Mouse (Mus musculus) stomach, postnatal 0 days (tissue): ENCODE data around the gene Olfr370. TPM values are rescaled to one million over a fixed set of nuclear protein-coding genes. Genes with fewer than 3 reads are reported as not detected.

Experiments used
- ATAC-seq: fragments of 200-750 bp; cut with Nextera tagmentation; 2 replicates; pipeline ENCODE4 v1.8.0; 2017; ENCODE audit not compliant: low FRiP score, low TSS enrichment
- DNase-seq: peaks from one replicate; pipeline ENCODE4 v3.0.0-alpha.2; 2016; ENCODE audit warnings: low spot score
- H3K27ac ChIP-seq: fragments of 300-500 bp; sonication (generic); replicated peaks from 2 replicates; pipeline ENCODE4 v1.5.1; 2014; ENCODE audit warnings: mild to moderate bottlenecking, control low read depth
- H3K27me3 ChIP-seq: fragments of 300-500 bp; sonication (generic); 2 replicates; pipeline ENCODE4 v1.6.1; 2014; ENCODE audit warnings: low read length; ENCODE audit not compliant: control insufficient read depth, insufficient read depth
- H3K36me3 ChIP-seq: fragments of 300-500 bp; sonication (generic); 2 replicates; pipeline ENCODE4 v1.6.1; 2014; ENCODE audit warnings: low read length, mixed read lengths; ENCODE audit not compliant: control insufficient read depth, insufficient read depth
- H3K4me1 ChIP-seq: fragments of 300-500 bp; sonication (generic); replicated peaks from 2 replicates; pipeline ENCODE4 v1.6.1; 2014; ENCODE audit warnings: antibody characterized with exemption; ENCODE audit not compliant: control insufficient read depth, insufficient read depth
- H3K4me2 ChIP-seq: fragments of 300-500 bp; sonication (generic); replicated peaks from 2 replicates; pipeline ENCODE4 v1.6.1; 2014; ENCODE audit warnings: low read depth, mild to moderate bottlenecking, control low read depth, moderate library complexity
- H3K4me3 ChIP-seq: fragments of 300-500 bp; sonication (generic); 2 replicates; pipeline ENCODE4 v1.5.1; 2014; ENCODE audit warnings: low read depth, low read length, control low read depth
- H3K9ac ChIP-seq: fragments of 300-500 bp; sonication (generic); 2 replicates; pipeline ENCODE4 v1.6.1; 2014; ENCODE audit warnings: mild to moderate bottlenecking, low read length, control low read depth, mixed read lengths
- H3K9me3 ChIP-seq: fragments of 300-500 bp; sonication (generic); 2 replicates; pipeline ENCODE4 v1.6.1; 2016; ENCODE audit warnings: low read length; ENCODE audit not compliant: control insufficient read depth
- CTCF ChIP-seq: IDR thresholded peaks from 2 replicates; pipeline ENCODE4 v1.5.1; 2016; ENCODE audit warnings: antibody characterized with exemption, low read depth, mild to moderate bottlenecking, moderate library complexity
- EP300 ChIP-seq: optimal IDR thresholded peaks from 2 replicates; pipeline ENCODE3; 2016; ENCODE audit warnings: antibody characterized with exemption
- WGBS: fragments of 180-500 bp; shearing (Covaris S2); extraction: QIAGEN DNeasy Blood & Tissue Kit; methylation state at CpG from one replicate; pipeline ENCODE4 v1.1.7; 2014; 5-methylcytosine and 5-hydroxymethylcytosine counted together
- polyA plus RNA-seq: library from polyadenylated mRNA; unstranded; fragments of >200 nt; fragmentation: Nextera tagmentation; extraction: Ambion mirVana; gene quantifications from 2 replicates; pipeline ENCODE4 v1.2.1, GENCODE M21; 2015

Olfr370 gene
- polyA plus RNA-seq, 1 experiment from 2014 or later: not detected

GRCm38 (mm10) chr8:83582226-83582625, 46.6 kb downstream of the Olfr370 start:
- Histone ChIP-seq H3K9me3 (no peaks in the 10 kb centered on the region), H3K4me3 (no peak overlapping the region), H3K27ac (no peak overlapping the region), H3K27me3 (no peaks in the 10 kb centered on the region), H3K36me3 (peaks cover 3% of the 10 kb centered on the region; the same call in 1 of the 2 replicates), H3K4me2 (no peak overlapping the region), H3K9ac (no peak overlapping the region), H3K4me1 (peaks cover 4% of the 10 kb centered on the region; the same call in 1 of the 2 replicates)
- WGBS: 78% methylated on average over 8 of the region's 8 CpGs
- DNase-seq: peak; percentile 13
- no peak for ATAC-seq
- TF ChIP-seq CTCF: no peak
- no peak for TF ChIP-seq EP300

- no peak overlapping the region for H3K4me2 ChIP-seq
- H3K4me1 ChIP-seq: no peaks in the 10 kb centered on the region
- H3K9me3 ChIP-seq: no peaks in the 10 kb centered on the region
- 78% methylated on average over 15 of the region's 15 CpGs for WGBS
- no peak overlapping the region for H3K4me3 ChIP-seq
- DNase-seq (no peak), ATAC-seq (no peak)
- H3K9ac ChIP-seq: no peak overlapping the region
- H3K27ac ChIP-seq: no peak overlapping the region
- H3K36me3 ChIP-seq: peaks cover 3% of the 10 kb centered on the region; the same call in 1 of the 2 replicates
- TF ChIP-seq EP300 (no peak), CTCF (no peak)
- H3K27me3 ChIP-seq: no peaks in the 10 kb centered on the region
Measured at GRCm38 (mm10) chr8:83583236-83583635, 47.7 kb downstream of the Olfr370 start.

DNA sequence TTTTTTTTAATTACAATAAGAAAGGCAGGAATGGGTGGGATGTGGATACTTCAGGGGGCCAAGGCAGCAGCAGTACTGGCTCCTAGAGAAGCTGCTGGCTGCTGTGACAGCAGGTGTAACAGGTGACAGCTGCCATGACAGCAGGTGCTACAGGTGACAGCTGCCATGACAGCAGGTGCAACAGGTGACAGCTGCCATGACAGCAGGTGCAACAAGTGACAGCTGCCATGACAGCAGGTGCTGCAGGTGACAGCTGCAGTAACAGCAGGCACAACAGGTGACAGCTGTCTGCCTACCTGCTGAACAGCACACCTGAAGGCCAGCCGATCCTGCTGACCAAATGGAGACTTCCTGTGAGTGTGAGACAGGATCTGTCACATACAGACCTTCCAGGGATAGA, 49.2 kb downstream of the Olfr370 start:
- 91% methylated on average over 1 of the region's 1 CpGs for WGBS
- Histone ChIP-seq H3K4me2 (no peak overlapping the region), H3K27me3 (no peaks in the 10 kb centered on the region), H3K4me3 (no peak overlapping the region), H3K4me1 (no peaks in the 10 kb centered on the region), H3K36me3 (peaks cover 3% of the 10 kb centered on the region; the same call in 1 of the 2 replicates), H3K9ac (no peak overlapping the region), H3K27ac (no peak overlapping the region), H3K9me3 (no peaks in the 10 kb centered on the region)
- DNase-seq (no peak), ATAC-seq (no peak)
- TF ChIP-seq CTCF: no peak
- TF ChIP-seq EP300: no peak

DNA sequence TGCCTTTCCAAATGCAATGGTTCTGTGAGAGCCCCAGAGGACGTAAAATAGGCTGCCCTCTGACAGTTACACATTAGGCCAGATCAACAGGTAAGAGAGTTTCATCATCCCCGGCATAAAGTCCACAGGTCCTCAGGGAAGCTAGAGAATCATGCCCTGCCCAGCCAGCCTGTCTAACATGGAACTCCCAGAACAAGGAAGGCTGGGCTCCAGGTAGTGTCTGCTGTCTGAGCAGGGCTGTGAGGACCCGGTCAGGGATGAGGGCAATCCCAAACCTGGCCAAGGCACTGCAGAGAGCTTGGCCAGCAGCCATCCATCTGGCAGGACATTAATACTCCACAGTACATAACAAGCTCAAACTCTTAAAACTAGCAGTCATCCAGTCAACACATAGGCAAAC, 49.8 kb downstream of the Olfr370 start:
- Histone ChIP-seq H3K27me3 (no peaks in the 10 kb centered on the region), H3K4me3 (no peak overlapping the region), H3K9ac (no peak overlapping the region), H3K4me1 (no peaks in the 10 kb centered on the region), H3K9me3 (no peaks in the 10 kb centered on the region), H3K27ac (no peak overlapping the region), H3K4me2 (no peak overlapping the region), H3K36me3 (peaks cover 3% of the 10 kb centered on the region; the same call in 1 of the 2 replicates)
- no peak for TF ChIP-seq EP300
- no peak for TF ChIP-seq CTCF
- WGBS: 45% methylated on average over 3 of the region's 3 CpGs
- ATAC-seq (no peak), DNase-seq (no peak)

- Histone ChIP-seq H3K4me1 (no peaks in the 10 kb centered on the region), H3K4me3 (no peak overlapping the region), H3K9ac (no peak overlapping the region), H3K27ac (no peak overlapping the region), H3K27me3 (no peaks in the 10 kb centered on the region), H3K36me3 (peaks cover 3% of the 10 kb centered on the region; the same call in 1 of the 2 replicates), H3K9me3 (no peaks in the 10 kb centered on the region), H3K4me2 (no peak overlapping the region)
- TF ChIP-seq CTCF: no peak
- ATAC-seq: no peak
- DNase-seq: no peak
- WGBS: 72% methylated on average over 6 of the region's 6 CpGs
Measured at GRCm38 (mm10) chr8:83587644-83588043, 52.1 kb downstream of the Olfr370 start.

GRCm38 (mm10) chr8:83588886-83589285, 53.3 kb downstream of the Olfr370 start:
- H3K9me3 ChIP-seq: no peaks in the 10 kb centered on the region
- no peak overlapping the region for H3K4me3 ChIP-seq
- DNase-seq (no peak), ATAC-seq (peak; percentile 22; the same call in 1 of the 2 replicates)
- H3K4me1 ChIP-seq: 0 out of 2 replicates have a peak, but pooled peaks cover 3% of the 10 kb centered on the region
- H3K4me2 ChIP-seq: no peak overlapping the region
- no peak overlapping the region for H3K27ac ChIP-seq
- no peaks in the 10 kb centered on the region for H3K27me3 ChIP-seq
- no peaks in the 10 kb centered on the region; the same call in 1 of the 2 replicates for H3K36me3 ChIP-seq
- 76% methylated on average over 5 of the region's 5 CpGs for WGBS
- no peak overlapping the region for H3K9ac ChIP-seq
- TF ChIP-seq CTCF (no peak), EP300 (no peak)
